Mouse (Mus musculus) spleen, adult 2 months (tissue): ENCODE measurements at regions not wholly inside any gene's neighbourhood (a gene's known extent, or its start where the extent isn't known, plus 50 kb on each side); places are given as distances from the start of the nearest gene placed in this dataset.

Source experiments
- CTCF ChIP-seq: fragments of 200-500 bp; IDR thresholded peaks from 2 replicates; pipeline ENCODE4 v1.5.1; 2011; ENCODE audit warnings: mild to moderate bottlenecking, inconsistent platforms; ENCODE audit not compliant: insufficient read depth, insufficient read length, insufficient replicate concordance; ENCODE audit errors: extremely low read depth
- POLR2A ChIP-seq: fragments of 200-500 bp; IDR thresholded peaks from 2 replicates; pipeline ENCODE4 v1.6.1; 2011; ENCODE audit warnings: low read depth, low read length, inconsistent platforms

- TF ChIP-seq POLR2A (no peak), CTCF (no peak)
Measured at GRCm38 (mm10) chr12:69515850-69516249, 67.0 kb downstream of the Vcpkmt start.
